8 mouse cellular contexts compared by ENCODE assay signal in genomic region chr2:73313117-73313501, GRCm38 (mm10). TPM values are rescaled to one million over a fixed set of nuclear protein-coding genes. Genes with fewer than 3 reads are reported as not detected.
DNase-seq lines count a peak whose midpoint lies in the region; ATAC-seq and TF ChIP-seq lines count a peak whose summit lies in the region.

No protein-coding gene starts in this region.

- WGBS in forebrain, embryonic 12.5 days: 47% methylated on average over 14 of the region's 14 CpGs

- no peak for TF ChIP-seq EP300 in MEL (IDR thresholded peaks at IDR 0.05; ENCODE audit: low read depth in 1 of 2, low read length in 2 of 2)

- peak overlapping the region; percentile 58 to 62 for H3K4me3 ChIP-seq in MEL (ENCODE audit: control insufficient read depth in 1 of 2, insufficient read depth in 1 of 2, low read depth in 2 of 2, low read length in 2 of 2)
- H3K4me3 ChIP-seq in forebrain, embryonic 12.5 days (replicated peaks): peak overlapping the region; percentile 70

- H3K4me1 ChIP-seq in MEL (ENCODE audit: control insufficient read depth in 1 of 2, insufficient read depth in 2 of 2, low read length in 2 of 2): peaks cover 0 to 4% of the 10 kb centered on the region in 2 experiments; a peak in 2 of 4 replicates
- H3K4me1 ChIP-seq in forebrain, embryonic 12.5 days: peaks cover 15% of the 10 kb centered on the region

- peak overlapping the region; percentile 52 for H3K4me2 ChIP-seq in forebrain, embryonic 12.5 days

- TF ChIP-seq POLR2A in MEL (IDR thresholded peaks at IDR 0.05; ENCODE audit: control insufficient read depth in 1 of 2, insufficient read depth in 1 of 2, low read depth in 1 of 2, low read length in 2 of 2, poor library complexity in 1 of 2): no peak; a peak in 2 of 4 replicates

- TF ChIP-seq CTCF in MEL (IDR thresholded peaks at IDR 0.05 in 2 of 3, conservative IDR thresholded peaks at IDR 0.05 in 1 of 3; ENCODE audit: control insufficient read depth in 1 of 3, insufficient read depth in 1 of 3, low read depth in 2 of 3, low read length in 3 of 3, poor library complexity in 1 of 3, severe bottlenecking in 1 of 3): no peak

- peaks cover 3% of the 10 kb centered on the region for H3K79me2 ChIP-seq in MEL (ENCODE audit: control insufficient read depth, insufficient read depth, low read length, poor library complexity)

- no peaks in the 10 kb centered on the region for H3K27me3 ChIP-seq in MEL (ENCODE audit: control insufficient read depth in 1 of 2, insufficient read depth in 2 of 2, low read length in 2 of 2)
- H3K27me3 ChIP-seq in forebrain, embryonic 12.5 days: no peaks in the 10 kb centered on the region

- peak overlapping the region; percentile 89 for H3K27ac ChIP-seq in MEL (ENCODE audit: control insufficient read depth, low read depth, low read length)
- peak overlapping the region; percentile 78 for H3K27ac ChIP-seq in forebrain, embryonic 12.5 days

- peaks cover 0 to 12% of the 10 kb centered on the region in 2 experiments; a peak in 2 of 4 replicates for H3K36me3 ChIP-seq in MEL (ENCODE audit: control insufficient read depth in 1 of 2, insufficient read depth in 2 of 2, low read length in 2 of 2)
- H3K36me3 ChIP-seq in forebrain, embryonic 12.5 days (replicated peaks): peaks cover 15% of the 10 kb centered on the region; the same call in 1 of the 2 replicates

- DNase-seq in MEL (ENCODE audit: low read depth, low spot score): peak; percentile 87
- DNase-seq in c-Kit-positive CD71-negative TER-119-negative erythroid progenitor cells, embryonic 14.5 days (ENCODE audit: low read depth): peak; percentile 29
- peak; percentile 43 for DNase-seq in heart, postnatal 4 days
- DNase-seq in layer of hippocampus, adult 9-10 months (ENCODE audit: low spot score): peak; percentile 29
- DNase-seq in lung, postnatal 14 days: peak; percentile 43
- DNase-seq in right cerebral cortex, postnatal 10 days (ENCODE audit: low spot score in 2 of 2): peak; percentile 37 to 52
- DNase-seq in yolk sac, embryonic 10.5 days (ENCODE audit: low spot score): peak; percentile 36

- peak; percentile 24; the same call in 1 of the 2 replicates for ATAC-seq in forebrain, embryonic 12.5 days (ENCODE audit: low FRiP score)

- H3K9ac ChIP-seq in MEL (ENCODE audit: control insufficient read depth, low read depth, low read length, poor library complexity, severe bottlenecking): peak overlapping the region; percentile 80
- H3K9ac ChIP-seq in forebrain, embryonic 12.5 days: peak overlapping the region; percentile 61; the same call in 1 of the 2 replicates

- no peaks in the 10 kb centered on the region for H3K9me3 ChIP-seq in MEL (replicated peaks; ENCODE audit: insufficient read depth, low read length)
- no peaks in the 10 kb centered on the region for H3K9me3 ChIP-seq in forebrain, embryonic 12.5 days

- no peak for TF ChIP-seq RAD21 in MEL (IDR thresholded peaks at IDR 0.05; ENCODE audit: low read depth, low read length)

TF ChIP-seq in MEL, 35 proteins besides CTCF, POLR2A, EP300 and RAD21:
- TF ChIP-seq CHD1 (IDR thresholded peaks at IDR 0.05; ENCODE audit: low read depth, low read length) (no peak; the same call in 1 of the 2 replicates), ZNF384 (IDR thresholded peaks at IDR 0.05; ENCODE audit: low read depth, low read length) (peak; percentile 58), MXI1 (IDR thresholded peaks at IDR 0.05; ENCODE audit: low read depth, low read length) (no peak), RCOR1 (IDR thresholded peaks at IDR 0.05; ENCODE audit: low read depth, low read length) (no peak), TBP (IDR thresholded peaks at IDR 0.05; ENCODE audit: low read depth, low read length) (peak; percentile 79; the same call in 1 of the 2 replicates), ETS1 (IDR thresholded peaks at IDR 0.05; ENCODE audit: low read depth, low read length) (peak; percentile 43; the same call in 1 of the 2 replicates), TAL1 (IDR thresholded peaks at IDR 0.05; ENCODE audit: low read length) (peak; percentile 30), TCF12 (IDR thresholded peaks at IDR 0.05; ENCODE audit: low read depth, low read length) (no peak), MYC (IDR thresholded peaks at IDR 0.05; ENCODE audit: low read depth, low read length) (peak; percentile 27; the same call in 1 of the 2 replicates), SIN3A (IDR thresholded peaks at IDR 0.05; ENCODE audit: low read length) (peak; percentile 26; the same call in 1 of the 2 replicates)
TF ChIP-seq in MEL: peak in this region for 6.

RNA-seq across cellular contexts. Expression of gene Cir1, which starts 0.6 kb away (rescaled TPM):
- 3.4 TPM in 2 replicates for total RNA-seq in MEL (2012; rRNA removed)
- 1 to 10 TPM in 1 of 2 experiments, not detected in 1; 7.7 TPM for polyA plus RNA-seq in MEL (2012; ENCODE audit: insufficient read depth in 1 of 2, insufficient read length in 2 of 2, low read depth in 1 of 2, low replicate concordance in 2 of 2, missing spikeins in 1 of 2)
- polyA plus RNA-seq in forebrain, embryonic 12.5 days (2016; fragmentation: Nextera tagmentation; extraction: Ambion mirVana): 24.0 and 26.1 TPM in 2 replicates
- 10 to 100 TPM; 10.8 to 11.1 TPM for total RNA-seq in heart, postnatal 4 days (2021)

RNA-seq across cellular contexts. Expression of gene Scrn3, which starts 0.7 kb away (rescaled TPM):
- 3.0 and 3.2 TPM in 2 replicates for total RNA-seq in MEL (2012; rRNA removed)
- polyA plus RNA-seq in MEL (2012; ENCODE audit: insufficient read depth in 1 of 2, insufficient read length in 2 of 2, low read depth in 1 of 2, low replicate concordance in 2 of 2, missing spikeins in 1 of 2): 1 to 10 TPM in 1 of 2 experiments, not detected in 1; 7.7 TPM
- polyA plus RNA-seq in forebrain, embryonic 12.5 days (2016; fragmentation: Nextera tagmentation; extraction: Ambion mirVana): 10.9 and 12.7 TPM in 2 replicates
- 10 to 100 TPM; 11.2 to 16.6 TPM for total RNA-seq in heart, postnatal 4 days (2021)

RNA-seq across cellular contexts. Expression of gene Sp9, which starts 41.4 kb away (rescaled TPM):
- 0.39 TPM in 1 of 2 replicates, not detected in the other for total RNA-seq in MEL (2012; rRNA removed)
- under 1 TPM in 1 of 2 experiments, not detected in 1; 0.03 TPM for polyA plus RNA-seq in MEL (2012; ENCODE audit: insufficient read depth in 1 of 2, insufficient read length in 2 of 2, low read depth in 1 of 2, low replicate concordance in 2 of 2, missing spikeins in 1 of 2)
- 12.9 and 16.1 TPM in 2 replicates for polyA plus RNA-seq in forebrain, embryonic 12.5 days (2016; fragmentation: Nextera tagmentation; extraction: Ambion mirVana)
- total RNA-seq in heart, postnatal 4 days (2021): not detected

Comparison
In these comparisons a context has a peak if more than half of its experiments do, and no peak if none do; other contexts are left out.
1. Peak in every context shown above with its lines: DNase-seq, ATAC-seq, H3K4me3 ChIP-seq and H3K27ac ChIP-seq.
2. DNase-seq: peak in every context shown above with its lines; median percentile 87 in MEL; 44 in right cerebral cortex, postnatal 10 days; 43 in heart, postnatal 4 days; 43 in lung, postnatal 14 days; 36 in yolk sac, embryonic 10.5 days; 29 in c-Kit-positive CD71-negative TER-119-negative erythroid progenitor cells, embryonic 14.5 days; 29 in layer of hippocampus, adult 9-10 months.